Mouse (Mus musculus) adrenal gland, postnatal 10 days (tissue): Measurements from ENCODE around the gene Cbx5. TPM values are rescaled to one million over a fixed set of nuclear protein-coding genes. Genes with fewer than 3 reads are reported as not detected.

Experiments
- DNase-seq: peaks from one replicate; pipeline ENCODE4 v3.0.0; 2021; ENCODE audit warnings: mixed read lengths
- total RNA-seq, 2 experiments: library from RNA; stranded (reverse); gene quantifications; 2 replicates each; pipeline ENCODE4 v1.2.3; 2021

The Cbx5 gene
- total RNA-seq, 2 experiments from 2014 or later, result 66.6 to 85.8 TPM

DNA sequence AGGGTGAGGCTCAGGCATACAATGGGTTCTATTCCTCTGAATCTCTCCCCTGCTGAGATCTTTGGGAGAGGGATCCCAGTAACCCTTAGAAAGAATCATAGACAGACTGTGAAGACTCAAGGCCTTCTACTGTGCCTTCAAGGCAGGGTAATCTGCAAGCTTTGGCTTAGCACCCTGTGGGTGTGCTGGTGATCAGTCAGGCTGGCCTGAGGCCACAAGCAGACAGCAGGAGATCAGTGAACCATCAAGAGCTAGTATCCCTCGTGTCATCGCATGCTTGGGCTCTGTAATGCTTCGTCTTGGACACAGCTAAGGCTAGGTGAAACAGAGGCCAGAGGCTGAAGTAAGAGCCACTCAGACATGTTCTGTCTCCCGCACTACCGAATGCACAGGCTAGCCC lies 66.4 kb downstream of the Cbx5 start:
- no peak for DNase-seq

DNA sequence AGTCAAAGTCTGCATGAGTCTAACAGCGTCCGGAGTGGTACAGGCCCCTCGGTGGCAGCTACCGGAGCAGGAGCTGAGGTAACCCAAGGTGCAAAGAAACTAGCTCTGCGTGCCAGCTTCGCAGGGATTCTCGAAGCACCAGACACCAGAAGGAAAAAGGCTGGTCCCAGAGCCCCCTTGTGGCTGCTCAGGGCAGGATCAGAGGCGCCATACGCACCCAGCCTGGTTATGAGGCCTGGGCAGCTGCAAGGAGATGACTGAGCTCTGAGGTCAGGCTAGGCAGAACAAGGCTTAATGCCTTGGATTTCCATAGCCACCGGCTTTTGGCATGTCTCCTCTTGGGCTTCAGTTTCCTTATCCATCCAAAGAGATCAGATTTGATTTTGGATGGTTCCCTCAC lies 67.1 kb downstream of the Cbx5 start:
- peak; percentile 79 for DNase-seq

DNA sequence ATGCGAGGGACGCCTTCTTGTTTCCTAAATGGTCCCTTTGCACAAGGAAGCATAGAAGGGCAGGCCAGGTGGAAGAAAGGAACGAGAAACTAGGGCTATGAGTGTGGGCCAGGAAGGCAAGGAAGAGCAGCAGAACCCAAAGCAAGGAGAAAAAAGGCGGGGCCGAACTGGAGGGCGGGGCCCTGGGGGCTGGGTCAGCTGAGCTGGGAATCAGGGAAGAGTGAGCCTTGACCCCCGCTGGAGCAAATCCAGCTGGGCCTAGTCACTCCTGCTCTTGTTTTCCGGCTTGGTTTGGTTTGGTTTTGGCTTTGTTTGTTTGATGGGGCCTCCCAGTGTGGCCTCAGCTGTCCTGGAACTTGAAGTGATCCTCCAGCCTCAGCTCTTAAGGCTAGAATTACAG lies 68.3 kb downstream of the Cbx5 start:
- peak; percentile 65 for DNase-seq

DNA sequence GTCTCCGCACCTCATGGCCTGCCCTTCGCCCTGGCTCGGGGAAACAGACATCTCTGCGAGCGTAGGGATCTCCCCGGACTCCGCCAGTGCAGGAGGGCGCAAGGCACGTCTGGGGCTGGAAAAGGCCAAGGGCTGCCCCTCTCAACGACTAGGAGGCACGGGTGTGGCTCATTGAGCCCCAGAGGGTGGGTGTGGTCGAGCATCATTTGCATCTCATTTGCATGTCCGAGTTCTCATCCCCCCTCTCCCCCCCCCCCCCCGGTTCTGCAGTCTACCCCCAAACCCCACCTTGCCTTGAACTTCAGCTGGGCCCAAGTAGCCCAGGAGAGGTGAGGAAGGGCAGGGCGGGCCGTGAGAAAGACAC lies 69.3 kb downstream of the Cbx5 start:
- DNase-seq, result no peak

DNA sequence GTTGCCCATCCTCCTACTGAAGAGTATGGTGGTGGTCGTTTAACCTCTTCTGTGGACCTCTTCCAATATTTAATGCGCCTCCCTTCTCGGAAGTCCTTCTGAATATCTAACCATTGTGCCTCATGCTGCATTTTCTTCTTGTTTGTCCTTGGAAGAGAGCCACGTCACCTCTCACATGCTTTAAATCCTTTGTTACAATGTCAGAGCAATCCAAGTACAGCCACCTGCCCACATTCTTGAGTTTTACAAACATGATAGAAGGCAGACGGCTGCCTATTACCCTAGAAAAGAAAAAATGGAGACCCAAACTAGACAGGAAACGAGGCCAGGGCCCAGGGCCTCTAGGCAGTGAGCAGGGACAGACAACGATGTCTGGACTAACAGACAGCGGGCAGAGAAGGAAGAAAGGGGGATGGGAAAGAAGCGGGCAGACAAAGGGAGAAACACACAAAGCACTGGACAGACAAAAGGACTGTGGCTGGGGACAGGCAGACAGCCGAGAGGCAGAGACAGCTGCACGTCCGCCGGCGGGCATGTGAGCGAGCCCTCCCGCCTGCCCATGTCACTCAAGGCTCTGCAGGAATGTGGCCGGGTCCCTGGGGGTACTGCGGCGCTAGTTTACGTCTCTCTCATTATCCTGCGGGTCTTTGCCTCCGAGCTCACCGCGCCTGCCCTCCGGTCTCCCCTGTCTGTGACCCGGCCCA lies 69.9 kb downstream of the Cbx5 start:
- no peak for DNase-seq

DNA sequence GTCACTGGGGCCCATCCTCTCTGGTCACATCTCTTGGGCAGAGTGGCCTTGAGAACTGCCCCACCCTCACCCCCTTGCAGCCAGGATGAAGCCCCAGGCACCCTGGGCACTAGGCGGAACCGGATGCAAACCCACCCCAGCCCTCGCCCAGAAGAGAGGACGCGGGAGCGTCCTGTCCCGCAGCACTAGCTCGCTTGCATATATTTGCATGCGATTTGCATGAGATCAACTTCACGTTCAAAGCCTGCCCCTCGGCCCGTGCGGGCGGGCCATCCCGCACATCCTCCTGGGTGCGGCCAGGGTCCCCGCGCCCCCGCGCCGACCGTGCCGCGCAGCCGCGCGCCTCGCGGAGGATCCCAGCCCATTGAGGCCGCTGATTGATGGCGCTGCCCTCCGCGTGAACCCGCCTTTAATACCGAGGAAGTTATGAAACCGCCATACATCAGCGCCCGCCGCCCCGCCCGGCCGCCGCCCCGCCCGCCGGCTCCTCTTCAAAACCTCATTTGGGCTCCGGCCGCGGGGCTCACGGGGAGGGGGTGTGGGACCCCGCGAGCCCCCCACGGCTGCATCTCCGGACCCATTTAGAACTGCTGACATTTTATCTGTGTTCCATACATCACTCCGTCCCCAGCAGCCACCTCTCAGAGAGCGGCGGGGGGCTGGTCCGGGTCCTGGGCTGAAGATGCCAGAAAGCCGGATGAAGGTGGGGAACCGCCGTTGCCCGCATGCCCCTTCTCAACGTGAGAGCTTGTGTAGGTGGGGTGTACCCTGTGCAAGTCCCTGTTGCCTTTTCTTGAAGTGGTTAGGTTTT lies 70.6 kb downstream of the Cbx5 start:
- DNase-seq, result peak; percentile 60

DNA sequence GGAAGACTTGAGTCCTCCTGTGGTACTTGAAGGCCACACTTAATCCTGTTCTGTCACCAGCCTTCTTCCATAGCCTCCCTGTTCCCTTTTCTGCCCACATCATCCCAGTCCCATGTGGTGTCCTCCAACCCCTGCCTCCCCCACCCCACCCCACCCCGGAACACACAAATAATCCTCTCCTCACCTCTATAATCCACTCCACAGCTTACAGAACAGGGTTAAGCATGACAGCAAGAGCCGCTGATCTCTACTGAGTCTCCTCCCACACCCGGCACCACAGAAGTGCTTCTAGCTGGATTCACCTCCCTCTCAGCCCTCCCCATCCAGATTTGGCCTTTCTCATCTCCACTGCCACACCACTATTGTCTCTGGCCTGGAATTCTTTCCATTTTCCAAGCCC lies 71.8 kb downstream of the Cbx5 start:
- DNase-seq, result no peak

DNA sequence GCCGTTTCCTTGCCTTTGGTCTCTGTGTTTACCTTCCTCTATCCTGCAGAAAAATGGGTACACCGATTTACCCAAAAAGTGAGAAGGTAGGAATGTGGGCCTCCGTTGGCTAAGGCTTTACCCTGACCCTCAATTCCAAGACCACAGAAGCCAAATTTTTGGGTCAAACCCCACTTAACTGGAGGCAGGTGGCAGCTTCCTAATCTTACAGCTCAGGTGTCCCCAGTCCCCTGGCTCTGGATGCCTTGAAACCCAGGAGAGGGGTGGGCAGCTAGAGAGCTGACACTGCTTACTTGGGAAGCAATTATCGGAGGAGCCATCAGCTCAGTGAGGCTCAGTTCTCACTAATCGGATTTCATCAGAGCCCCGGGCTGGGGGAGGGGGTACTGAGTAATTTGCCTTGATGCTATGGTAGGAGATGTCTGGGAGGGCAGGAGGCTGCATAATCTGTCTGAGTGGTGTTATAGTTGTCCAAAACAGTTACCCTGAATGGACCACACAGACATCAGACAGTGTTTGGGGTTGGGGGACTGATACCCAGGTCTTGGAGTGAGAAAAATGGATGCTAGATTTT lies 72.5 kb downstream of the Cbx5 start, which contains the start of gene Smug1:
Smug1 (minus strand) TSS at position 51 of the 574 bp plus-strand sequence.
- DNase-seq, result no peak

DNA sequence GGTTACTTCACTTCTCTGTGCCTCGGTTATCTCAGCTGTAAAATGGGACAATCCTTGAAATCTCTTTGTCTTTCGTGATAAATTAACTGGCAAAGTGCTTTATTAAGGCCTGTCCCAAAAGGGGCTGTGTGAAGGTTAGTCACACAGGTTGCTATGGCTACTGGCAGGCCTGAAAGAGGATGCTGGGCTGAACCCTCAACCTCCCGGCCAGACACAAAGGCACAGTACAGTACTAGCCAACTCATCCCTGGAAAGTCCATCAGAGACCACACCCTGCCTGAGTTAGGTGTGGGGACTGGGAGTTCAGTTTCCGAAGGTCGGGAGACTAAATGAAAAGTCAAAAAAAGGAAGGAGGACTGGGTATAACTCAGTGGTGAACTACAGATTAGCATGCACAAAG lies 73.7 kb downstream of the Cbx5 start:
- DNase-seq, result no peak

DNA sequence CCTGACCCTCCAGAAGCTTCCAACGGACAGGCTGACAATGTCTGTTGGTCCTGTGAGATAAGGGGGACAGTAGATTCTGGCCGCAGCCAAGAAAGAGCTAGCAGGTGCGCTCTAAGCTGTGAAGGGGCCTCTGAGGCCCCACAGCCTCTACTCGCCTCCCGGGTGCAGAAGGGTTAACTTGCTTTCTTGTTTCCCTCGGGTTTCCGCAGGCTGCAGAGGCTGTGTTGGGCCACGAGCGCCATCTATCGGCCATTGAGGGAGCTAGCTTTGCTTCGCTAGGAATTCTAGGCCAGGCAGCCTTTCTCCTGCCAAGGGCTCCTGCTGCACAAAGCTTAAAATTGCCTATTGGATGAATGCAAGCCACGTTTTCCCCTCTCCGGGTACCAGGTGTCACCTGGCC lies 74.2 kb downstream of the Cbx5 start:
- peak; percentile 92 for DNase-seq

DNA sequence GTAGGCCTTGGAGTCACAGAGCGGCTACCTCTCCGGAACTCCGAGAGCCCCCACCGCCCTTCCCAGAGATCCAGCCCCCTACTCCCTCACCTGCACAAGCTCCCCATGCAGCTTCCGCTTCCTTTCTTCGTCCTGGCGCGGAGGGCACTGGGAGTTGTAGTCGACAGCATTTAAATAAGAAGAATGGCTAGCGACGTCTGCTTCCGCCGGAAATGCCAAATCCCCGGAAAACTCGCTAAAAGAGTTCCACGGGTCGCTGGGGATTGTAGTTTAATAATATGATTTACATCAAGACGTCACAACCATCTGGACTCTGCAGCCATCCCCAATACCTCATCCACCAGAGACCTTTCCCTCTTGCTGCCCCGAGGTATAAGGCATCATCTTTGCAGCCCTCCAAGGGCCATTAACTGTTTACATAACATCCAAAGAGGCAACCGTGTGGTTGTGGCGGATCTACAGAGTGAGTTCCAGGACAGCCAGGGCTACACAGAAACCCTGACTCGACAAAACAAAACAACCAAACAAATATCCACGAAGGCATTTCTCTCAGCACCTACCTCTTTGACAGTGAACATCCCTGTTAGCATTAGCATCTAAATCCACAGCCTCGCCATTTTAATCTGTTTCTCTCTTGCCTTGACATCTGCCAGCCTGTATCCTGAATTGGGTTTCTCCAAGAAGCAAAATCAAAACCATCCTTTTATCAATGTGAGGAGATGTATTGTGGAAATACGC lies 76.3 kb downstream of the Cbx5 start:
- DNase-seq, result peak; percentile 91

DNA sequence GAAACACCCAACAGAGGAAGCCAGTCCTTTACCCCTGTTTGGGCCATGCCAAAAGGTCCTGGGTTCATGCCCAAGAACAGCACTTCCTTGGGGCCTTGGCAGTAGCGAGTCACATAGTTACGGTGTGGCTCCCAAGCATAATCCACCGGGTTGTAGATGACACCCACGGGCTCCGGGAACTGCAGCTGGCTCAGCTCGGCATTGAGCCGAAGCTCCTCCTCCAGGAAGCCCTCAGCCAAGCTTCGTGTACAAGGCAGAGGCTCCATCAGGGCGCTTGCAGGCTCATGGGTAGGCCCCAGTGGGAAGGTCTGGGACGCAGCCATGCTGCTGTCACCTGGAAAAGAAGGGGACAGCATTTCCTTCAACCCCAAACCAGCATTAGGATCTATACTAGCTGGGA lies 82.0 kb downstream of the Cbx5 start:
- DNase-seq, result no peak

DNA sequence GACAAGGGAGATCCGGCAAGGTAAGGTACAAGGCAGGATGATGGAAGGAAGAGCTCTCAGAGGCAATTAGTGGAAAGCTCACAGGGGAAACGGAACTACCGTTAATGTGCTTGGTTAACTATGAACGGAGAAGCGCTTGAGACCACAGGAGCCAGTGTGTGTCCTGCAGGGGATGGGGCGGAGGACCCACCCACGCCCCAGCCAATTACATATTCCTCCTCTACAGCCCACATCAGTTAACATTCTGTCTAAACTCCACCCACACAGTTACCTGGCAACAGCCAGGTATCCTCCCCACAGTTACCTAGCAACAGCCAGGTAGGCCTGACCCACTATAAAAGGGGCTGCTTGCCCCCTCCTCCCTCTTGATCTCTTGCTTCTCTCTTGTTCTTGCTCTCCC lies 82.7 kb downstream of the Cbx5 start:
- no peak for DNase-seq

DNA sequence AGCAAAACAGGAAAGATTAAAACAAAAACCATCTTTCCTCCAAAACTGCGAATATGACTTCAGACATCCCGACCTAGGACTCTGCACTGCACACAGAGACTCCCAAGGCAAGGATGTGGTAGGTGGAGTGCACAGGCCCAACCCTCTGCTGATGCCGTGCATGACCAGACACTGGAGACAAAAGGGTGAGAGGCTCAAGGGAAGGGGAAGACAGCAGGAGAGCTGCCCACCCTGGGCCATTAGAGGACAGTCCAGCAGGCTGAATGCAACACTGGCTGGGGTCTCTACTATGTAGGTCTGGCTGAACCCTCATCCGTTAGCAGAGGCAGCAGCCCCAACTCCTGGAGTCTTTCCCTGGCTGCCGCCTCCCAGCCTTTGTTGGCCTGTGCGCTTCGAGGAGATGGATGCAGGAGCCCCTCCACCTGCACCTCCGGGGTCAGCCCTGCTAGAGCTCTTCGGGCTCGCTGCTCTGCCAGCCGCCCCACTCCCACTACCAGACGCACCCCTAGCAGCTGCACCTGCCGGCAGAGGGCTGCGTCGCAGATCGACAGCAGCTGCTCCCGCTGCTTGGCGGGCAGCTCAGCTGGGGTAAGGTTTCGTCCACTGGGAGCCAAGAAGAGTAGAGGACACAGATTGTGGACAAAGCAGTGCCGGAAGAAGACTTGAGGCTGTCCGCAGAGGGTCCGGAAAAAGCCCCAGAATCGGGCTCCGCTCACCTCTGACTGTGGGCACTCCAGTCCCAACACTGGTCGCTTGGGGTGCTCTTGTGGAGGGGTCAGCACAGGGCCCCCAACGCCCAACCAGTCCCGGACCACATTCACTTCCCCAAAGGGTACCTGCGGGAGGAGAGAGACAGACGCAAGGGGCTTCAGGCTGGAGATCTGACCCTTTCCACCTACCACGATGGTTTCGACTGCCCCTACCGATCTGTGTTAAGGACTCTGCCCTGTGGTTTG lies 84.0 kb downstream of the Cbx5 start:
- no peak for DNase-seq

DNA sequence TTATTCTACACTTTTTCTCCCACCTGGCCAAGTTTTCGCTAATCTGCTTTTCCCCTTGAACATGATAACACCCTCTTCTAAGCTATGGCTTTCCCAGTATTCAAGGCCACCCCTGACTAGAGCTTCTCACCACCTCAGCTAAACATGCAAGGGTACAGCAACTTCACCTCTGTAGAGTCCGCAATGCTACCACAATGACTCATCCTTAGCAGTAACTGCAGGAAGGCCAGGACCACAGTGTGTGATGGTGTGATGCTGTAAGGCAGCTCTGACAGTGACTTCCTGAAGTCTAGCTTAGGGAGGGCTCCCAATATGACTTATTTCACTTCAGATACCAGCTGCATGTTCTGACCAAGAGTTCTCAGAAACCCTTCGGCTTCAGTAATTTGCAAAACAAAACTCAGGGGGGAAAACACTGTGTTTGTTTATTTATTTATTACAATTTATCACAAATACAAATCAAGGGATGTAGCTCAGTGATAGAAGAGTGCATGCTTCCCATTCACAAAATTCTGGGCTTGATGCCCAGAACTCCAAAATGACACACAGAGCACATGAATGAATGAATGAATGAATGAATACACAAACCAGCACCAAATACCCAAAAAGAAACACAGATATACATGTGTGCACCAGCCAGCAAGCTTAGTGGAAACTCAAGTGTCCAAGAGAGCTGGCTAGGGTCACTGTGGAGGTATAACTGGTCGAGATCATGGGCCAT lies 86.6 kb downstream of the Cbx5 start:
- no peak for DNase-seq

DNA sequence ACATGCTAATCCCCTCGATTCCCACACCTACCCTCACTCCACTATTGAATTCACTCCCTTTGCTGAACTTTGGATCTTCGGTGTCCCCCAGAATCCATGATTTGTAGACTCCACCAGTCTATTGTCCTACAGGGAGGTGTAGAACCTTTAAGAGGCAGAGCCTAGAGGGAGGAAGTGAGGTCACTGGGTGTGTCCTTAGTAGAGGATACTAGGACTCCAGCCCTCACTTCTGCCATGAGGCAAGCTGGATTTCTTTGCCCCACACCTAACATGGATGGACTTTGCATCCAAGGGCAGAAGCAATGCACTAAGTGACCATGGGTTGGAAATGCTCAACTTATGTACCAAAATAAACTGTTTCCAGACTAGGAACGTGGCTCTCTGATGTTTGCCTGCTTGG lies 87.2 kb downstream of the Cbx5 start:
- DNase-seq, result no peak

DNA sequence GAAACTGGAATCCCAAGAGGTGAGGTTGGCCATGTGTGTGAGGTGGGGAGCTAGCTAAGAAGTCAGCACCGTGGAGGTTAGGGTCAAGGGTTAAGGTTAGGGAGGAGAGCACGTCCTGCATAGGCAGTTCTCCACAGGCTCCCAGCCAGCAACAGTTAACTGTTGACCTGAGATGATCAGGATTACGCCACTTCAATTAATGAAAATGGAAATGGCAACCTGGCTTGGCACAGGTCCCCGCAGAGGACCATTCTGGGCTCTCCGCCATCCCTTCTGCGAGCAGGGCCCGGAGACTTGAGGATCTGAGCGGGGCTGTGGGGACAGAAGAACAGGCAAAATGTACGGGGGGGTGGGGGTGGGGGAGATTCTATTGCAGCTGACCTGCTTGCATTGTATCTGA lies 91.8 kb downstream of the Cbx5 start:
- no peak for DNase-seq

DNA sequence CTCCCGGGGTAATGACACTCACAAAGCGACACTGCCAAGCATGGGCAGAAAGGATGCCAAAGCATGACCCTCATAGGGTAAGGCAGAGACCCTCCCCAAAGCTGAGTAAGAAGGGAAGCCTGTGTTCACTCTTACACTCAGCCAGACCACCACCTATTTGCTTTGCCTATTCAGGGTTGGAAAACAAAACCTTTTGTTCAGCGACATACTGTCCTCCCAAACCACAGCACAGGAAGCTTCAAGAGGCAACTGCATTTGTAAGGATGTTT lies 92.3 kb downstream of the Cbx5 start:
- DNase-seq, result no peak

DNA sequence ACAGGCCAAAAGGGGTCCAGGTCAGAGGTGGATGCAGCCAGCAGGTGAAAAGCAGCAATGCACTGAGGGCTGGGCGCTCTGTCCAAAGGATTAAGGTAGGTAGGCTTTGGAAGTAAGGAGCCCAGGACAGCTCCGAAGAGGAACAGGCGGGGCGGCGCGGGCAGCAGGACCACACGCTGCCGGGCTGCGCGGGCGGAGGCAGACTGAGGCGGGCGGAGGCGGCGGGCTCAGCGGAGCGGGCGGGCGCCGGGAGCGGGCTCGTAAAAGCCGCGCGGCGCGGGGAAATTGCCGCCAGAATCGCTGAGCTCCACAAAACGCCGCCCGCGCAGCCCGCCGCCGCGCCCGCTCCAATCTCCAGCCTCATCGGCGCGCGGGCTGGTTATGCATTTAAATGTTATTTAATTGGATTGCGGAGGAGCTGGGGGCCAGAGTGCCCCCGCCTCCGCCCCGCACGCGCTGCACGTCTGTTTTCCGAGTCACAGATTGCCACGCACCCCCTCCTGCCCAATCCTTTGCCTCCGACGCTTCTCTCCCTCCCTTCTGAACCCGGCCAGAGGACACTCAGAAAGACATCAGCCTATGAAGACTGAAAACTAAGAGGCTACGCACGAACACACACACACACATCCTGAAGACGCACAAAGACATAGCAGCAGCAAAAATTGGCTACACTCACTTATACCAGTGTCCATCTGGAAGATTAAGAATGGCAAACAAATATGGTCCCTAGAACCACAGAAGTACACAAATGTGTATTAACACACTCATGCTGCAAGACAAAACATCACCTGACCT lies 92.8 kb downstream of the Cbx5 start:
- DNase-seq, result peak; percentile 62

DNA sequence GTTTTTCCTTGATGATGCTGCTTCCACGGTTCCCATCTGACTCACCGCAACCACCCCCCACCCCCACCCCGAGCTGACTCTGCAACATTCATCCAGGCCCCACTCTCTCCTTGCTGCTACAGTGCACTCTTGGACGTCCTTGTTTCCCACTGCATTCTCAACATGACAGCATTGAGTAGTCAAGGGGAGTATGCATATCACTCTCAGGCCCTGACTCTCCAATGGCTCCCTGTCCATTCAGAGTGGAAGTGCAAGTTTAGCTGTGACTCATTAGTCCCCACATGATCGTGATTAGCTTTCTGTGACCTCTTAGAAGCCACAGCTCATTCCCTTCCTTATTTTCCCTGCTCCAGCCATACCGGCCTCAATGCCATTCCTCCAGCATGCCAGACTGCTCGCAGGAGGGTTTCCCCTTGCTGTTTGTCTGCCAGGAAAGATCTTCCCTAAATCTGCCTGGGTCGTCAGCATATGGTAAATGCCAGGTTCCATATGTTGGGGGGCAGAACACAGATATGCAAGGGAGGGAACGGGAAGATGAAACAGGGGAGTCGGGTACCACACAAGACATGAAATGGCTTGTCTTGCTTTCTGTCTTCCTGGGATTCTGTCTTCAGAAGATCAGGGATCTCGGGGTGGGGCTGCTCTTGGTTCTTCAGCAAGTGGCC lies 93.8 kb downstream of the Cbx5 start:
- DNase-seq, result no peak
